Mouse (Mus musculus) ES-Bruce4 (cell line): ENCODE results near the gene Usf1.

ENCODE experiments used
- CTCF ChIP-seq: IDR thresholded peaks from one replicate; pipeline ENCODE4 v1.8.1; 2011; ENCODE audit warnings: low read depth, low read length
- EP300 ChIP-seq: IDR thresholded peaks from 2 replicates; pipeline ENCODE4 v1.6.1; 2011; ENCODE audit warnings: low read depth, low read length; ENCODE audit not compliant: insufficient read depth
- POLR2A ChIP-seq: IDR thresholded peaks from one replicate; pipeline ENCODE4 v1.8.1; 2011; ENCODE audit warnings: low read length; ENCODE audit not compliant: insufficient read depth

DNA sequence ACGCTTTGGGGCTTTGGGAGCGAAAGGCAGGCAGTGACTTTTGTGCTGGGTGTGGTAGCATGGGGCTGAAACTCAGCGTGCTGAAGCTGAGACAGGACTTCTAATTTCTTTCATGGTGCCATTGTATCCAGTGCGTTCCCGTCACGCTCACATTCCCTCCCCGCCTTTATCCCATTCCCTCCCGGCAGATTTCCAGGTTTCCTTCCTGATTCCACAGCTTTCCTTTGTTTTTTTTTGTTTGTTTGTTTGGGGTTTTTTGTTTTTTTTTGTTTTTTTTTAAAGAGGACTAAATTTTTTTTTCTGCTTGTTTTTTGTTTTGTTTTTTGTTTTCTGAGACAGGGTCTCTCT lies 31.3 kb downstream of the Usf1 start:
- TF ChIP-seq CTCF (no peak), POLR2A (no peak), EP300 (no peak)
